Mouse (Mus musculus): Measurements from ENCODE around the gene Glyr1. TPM values are rescaled to one million over a fixed set of nuclear protein-coding genes. Genes with fewer than 3 reads are reported as not detected.

Glyr1 gene
- 10 to 100 TPM; 66.1 to 82.5 TPM for polyA plus RNA-seq (2017; shearing (Covaris generic))

DNA sequence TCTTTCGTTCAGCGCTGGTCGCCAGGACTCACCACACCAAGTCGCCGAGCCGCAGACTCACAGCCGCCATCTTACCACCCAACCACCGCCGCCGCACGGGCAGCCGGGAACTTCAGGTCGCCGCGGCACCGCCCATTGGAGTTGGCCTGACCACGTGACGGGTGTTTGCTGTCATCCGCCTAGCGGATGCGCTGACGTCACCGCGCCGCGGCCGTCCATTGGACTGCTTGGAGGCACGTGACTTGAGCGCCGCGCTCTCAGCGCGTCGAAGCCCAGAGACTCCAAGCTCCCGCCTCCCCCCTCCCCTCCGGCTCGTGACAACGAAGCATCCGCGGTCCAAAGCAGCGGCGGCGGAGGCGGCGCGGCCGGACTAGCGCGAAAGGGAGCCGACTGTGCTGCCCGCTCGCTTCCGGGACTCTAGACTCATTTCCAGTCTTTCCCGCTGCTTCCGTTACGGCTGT, at the start of gene Glyr1, which contains the start of gene Ubn1:
Gene Glyr1, minus strand, starts transcription at position 90 of the 461 bp plus-strand sequence.
Gene Ubn1, plus strand, starts transcription at position 284 of the 461 bp plus-strand sequence.
- peak; percentile 94 for ATAC-seq

DNA sequence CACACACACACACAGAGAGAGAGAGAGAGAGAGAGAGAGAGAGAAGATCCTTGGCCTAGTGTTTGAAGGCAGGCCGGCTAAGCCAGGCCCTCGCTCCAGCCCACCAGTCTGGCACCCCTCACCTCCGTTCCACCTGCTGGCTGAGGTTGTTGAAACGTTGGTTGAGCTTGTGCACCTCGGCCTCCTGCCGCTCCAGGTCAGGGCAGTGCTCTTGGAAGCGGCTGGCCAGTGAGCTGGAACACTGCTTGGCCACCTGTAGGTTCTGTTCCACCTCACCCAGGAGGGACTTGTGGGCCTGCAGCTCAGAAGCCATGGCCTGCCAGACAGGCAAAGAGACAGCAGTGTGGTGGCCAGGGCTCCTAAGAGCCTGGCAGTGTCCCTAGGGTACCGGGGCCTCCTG, 46.8 kb upstream of the Glyr1 start:
- ATAC-seq: no peak

GRCm38 (mm10) chr16:5093285-5093684, 43.6 kb upstream of the Glyr1 start:
- no peak for ATAC-seq

DNA sequence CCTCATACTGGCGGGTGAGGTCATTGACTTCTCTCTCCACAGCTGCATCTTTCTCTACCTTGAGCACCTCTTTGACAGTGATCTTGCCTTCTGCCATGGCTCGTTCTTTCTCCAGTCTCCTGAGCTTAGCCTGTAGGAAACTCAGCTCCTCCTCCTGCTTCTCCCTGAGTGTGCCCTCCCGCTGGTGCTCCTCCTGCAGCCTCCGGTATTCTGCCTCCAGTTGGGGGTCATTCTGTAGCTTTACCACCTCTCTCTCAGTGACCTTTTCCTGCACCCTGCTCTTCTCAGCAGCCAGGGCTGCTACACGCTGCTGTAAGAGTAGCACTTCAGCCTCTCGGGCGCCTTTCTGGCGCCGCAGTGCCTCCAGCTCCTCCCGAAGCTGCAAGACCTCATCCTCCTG, 39.4 kb upstream of the Glyr1 start:
- no peak for ATAC-seq

- no peak for ATAC-seq
These were observed 36.5 kb upstream of the Glyr1 start for GRCm38 (mm10) chr16:5086179-5086578.

- no peak for ATAC-seq
These were observed 35.5 kb upstream of the Glyr1 start for GRCm38 (mm10) chr16:5085196-5085595.

DNA sequence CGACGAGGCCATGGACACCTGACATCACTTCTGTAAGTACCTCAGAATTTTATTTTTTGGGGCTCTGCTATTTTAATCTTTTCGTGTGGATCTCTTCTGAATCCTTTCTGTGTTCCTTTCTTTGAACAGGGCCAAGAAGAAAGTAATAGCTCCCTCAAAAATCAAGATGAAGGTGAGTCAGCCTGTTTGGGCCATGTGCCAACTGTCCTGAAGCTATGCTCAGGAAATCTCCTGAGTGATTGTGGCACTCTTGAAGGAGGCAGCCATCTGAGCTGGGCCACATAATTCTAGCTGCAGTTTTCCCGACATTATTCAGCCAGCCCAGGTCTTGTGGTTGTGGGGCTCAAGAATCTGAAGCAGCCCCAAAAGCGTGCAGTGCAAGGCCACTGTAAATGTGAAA, 24.7 kb upstream of the Glyr1 start:
- ATAC-seq: no peak

DNA sequence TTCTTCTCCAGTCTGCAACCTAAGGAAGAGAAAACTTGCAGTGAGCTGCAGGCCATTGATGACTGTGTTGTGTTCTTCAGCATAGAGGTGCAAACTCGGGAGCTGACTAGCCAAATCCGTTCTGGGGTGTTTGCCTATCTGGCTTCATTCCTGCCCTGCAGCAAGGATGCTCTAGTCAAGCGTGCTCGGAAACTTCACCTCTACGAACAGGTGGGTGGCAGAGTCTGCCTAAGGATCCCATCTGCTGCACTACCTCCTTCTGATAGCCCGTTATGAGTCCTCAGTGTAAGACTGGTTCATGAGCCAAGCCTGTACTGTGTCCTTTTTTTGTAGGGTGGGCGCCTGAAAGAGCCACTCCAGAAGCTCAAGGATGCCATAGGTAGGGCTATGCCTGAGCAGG, 22.3 kb upstream of the Glyr1 start:
- no peak for ATAC-seq

- no peak for ATAC-seq
These were observed 20.7 kb upstream of the Glyr1 start for GRCm38 (mm10) chr16:5070321-5070720.

GRCm38 (mm10) chr16:5063472-5063871, 13.8 kb upstream of the Glyr1 start:
- ATAC-seq: no peak

GRCm38 (mm10) chr16:5058114-5058513, 8.5 kb upstream of the Glyr1 start:
- no peak for ATAC-seq

GRCm38 (mm10) chr16:5050251-5051110, 818 bp upstream of the Glyr1 start:
- ATAC-seq: peak; percentile 44

DNA sequence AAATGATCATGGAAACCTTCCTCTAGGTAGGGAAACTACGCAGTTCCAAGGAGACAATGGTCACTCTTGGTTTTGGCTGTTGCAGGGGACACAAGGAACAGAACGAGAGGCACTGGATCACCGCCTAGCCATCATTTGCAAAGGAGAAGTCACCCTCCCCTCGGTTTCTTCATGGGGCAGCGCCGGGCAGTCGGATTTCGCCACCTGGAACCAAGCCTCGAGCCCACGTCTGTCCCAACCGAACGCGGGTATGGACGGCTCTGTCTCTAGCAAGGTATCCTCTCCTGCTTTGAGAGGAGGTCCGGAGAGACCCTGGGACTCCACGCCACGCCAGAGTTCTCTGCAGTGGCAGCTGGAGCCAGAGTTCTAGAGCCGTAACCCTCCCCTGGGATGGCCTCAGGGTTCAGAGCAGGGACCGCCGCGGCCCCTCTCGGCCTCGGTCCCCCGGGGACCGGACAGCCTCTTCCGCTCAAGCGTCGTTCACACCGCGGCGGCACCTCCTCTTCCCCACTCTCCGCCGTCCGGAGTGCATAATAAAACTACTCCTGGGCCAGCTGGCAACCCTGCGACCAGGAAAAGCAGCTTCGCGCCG, 385 bp downstream of the Glyr1 start:
- peak; percentile 15 for ATAC-seq

- no peak for ATAC-seq
These were observed 4.3 kb downstream of the Glyr1 start for GRCm38 (mm10) chr16:5045322-5045721.

DNA sequence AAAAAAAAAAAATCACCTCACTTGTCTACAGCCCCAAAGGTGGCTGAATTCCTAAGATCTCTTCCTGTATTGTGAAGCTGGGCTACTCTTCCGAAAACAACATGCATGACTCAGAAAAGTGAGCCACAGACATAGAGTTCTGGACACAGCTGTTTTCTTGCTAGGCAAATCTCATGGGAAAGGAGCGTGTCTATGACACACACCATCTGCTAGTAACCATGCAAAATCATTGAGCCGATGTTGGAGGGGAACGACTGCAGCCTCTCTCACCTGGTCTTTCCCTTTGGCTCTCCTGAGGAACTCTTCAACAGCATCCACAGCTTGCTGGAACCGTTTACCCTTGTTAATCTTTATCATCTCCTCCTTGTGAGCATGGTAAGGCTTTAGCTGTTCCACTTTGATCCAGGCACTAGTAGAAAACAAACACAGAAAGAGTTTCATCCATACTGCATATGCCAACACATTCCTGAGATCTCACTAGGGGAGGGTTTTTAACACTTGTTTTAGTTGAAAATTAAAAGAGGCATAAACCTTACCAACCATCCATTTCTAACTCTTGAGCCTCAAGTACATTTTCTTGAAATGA, 12.9 kb downstream of the Glyr1 start:
- ATAC-seq: no peak

DNA sequence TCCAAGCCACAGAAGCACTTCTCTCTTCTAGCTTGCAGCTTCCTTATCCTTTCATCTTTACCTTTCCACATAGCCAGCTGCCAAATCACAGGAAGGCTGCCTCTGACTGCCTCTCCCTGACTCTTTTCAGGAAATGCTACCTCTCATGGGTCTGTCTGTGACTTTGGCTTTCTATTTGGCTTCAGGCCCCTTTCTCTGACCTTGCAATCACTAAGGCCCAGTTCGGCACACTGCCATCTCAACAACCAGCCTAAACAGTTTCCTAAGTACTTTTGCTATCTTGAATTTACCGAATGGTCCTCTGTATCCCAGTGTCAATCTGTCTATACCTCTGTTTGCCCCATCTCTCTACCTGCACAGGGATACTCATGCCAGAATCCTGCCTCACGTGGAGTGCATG, 14.1 kb downstream of the Glyr1 start:
- ATAC-seq: no peak

DNA sequence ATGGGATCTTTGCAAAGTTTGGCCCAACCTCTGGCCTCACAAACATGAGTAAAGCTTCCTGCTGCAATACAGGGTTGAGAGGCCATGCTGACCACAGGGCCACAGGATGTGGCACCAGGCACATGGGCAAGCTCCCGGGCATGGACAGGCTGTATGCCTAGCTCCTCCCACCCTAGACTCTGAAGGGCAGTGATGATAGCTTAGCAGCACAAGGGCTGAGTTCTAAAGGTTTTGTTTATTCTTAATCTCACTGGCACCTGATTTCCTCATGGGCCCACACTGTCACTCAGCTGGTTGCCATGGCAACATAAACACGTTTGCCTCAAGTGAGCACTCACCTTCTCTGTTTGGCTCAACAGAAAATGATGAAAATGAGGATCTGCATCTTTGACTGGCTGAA, 19.8 kb downstream of the Glyr1 start:
- ATAC-seq: peak; percentile 36

DNA sequence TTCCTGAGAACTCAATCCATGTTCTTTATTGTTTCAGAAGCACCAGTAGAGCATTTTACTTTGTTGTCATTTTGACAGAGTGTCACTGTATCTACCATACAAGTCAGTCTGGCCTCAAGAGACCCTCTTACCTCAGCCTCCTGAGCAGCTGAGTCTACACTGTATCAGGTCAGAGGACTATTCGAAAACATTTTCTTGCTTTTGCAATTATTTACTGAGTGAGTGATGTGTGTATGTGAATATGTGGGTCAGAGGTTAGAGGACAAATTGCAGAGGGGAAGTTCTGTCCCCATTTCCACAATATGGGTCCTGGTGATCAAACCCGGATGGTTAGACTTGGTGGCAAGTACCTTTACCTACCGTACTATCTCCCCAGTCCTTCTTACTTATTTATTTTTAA, 25.6 kb downstream of the Glyr1 start:
- ATAC-seq: no peak

GRCm38 (mm10) chr16:5014578-5014977, 35.1 kb downstream of the Glyr1 start:
- no peak for ATAC-seq

DNA sequence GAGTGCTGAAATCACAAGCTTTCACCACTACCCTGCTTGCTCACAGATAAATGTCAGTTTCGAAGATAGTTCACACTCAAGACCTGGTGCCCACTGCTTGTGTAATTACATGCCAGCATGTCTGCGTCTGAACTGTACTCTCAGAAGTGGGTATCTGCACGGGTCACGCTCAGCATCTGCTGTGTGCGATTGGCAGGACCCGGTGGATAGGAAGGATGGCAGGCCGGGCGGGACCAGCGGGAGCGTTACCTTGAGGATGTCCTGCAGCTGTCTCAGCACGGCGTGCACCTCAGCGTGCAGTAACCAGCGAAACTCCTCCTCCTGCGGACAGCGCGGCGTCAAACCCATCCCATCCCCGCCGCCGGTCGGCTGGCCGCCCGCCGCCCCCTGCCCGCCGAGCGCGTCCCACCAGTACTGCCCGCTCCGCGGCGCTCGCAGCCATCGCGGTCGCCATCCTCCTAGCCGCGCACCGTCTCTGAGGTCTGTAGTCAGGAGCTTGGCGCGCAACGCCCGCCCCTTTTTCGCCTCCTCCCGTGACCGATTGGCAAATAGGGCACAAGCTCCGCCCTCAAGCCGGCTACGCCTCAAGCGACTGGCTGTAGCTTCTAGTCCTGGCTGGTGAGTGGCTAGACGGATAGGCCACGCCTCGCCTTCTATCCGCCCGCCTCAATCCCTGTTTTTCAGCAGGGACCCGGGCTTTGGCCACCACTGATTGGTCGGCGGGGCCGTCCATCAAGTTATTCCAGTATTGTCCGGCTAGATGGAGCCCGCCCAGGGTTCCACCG, 36.4 kb downstream of the Glyr1 start, which contains the start of gene Rogdi:
Gene Rogdi, minus strand, starts transcription at position 500 of the 785 bp plus-strand sequence.
- ATAC-seq: peak; percentile 100

GRCm38 (mm10) chr16:5012036-5013005, 37.3 kb downstream of the Glyr1 start:
- ATAC-seq: no peak

All from activated CD4-positive, CD25-positive, alpha-beta regulatory T cell, adult 4 months (primary cell).